16 mouse cellular contexts compared by ENCODE assay signal in the genomic region with DNA sequence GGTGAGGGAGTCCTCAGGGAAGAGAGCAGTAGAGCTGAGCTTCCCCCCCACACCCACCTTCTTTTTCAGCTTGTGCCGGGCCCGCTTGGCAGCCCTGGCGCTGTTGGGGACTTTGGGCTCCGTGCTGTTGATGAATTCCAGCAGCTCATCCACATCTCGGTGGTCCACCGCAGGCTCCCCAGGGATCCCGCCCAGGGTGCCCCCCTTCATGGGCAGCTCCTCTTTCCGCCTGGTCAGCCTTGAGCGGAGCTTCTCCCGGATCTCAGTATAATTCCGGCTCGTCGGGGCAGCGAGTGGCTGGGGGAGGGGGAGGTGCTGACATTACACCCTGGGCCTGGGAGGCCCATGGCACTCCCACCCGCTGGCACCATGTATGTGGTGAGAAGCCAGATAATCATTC.
"Had no signal": no experiment of that assay in that cellular context is flagged by ENCODE, and none has a peak within 500 bp of the region (broad histone marks: within the 10 kb centered on the region; RNA-seq: fewer than 3 reads in every experiment).

No protein-coding gene starts in this region.

- H3K27me3 ChIP-seq: lung, embryonic 15.5 days; megakaryocyte, embryonic 14.5 days; midbrain, embryonic 13.5 days; midbrain, embryonic 15.5 days; neural tube, embryonic 12.5 days; stomach, embryonic 15.5 days had no signal

- H3K4me3 ChIP-seq: lung, embryonic 15.5 days; megakaryocyte, embryonic 14.5 days; midbrain, embryonic 13.5 days; midbrain, embryonic 15.5 days; neural tube, embryonic 12.5 days; stomach, embryonic 15.5 days had no signal

- DNase-seq: lung, adult 2 months; lung, postnatal 14 days; lung, postnatal 36 days; right cerebral cortex, postnatal 14 days; thymus, adult 18-20 months; thymus, postnatal 14 days; thymus, postnatal 36 days had no signal

- ATAC-seq: lung, postnatal 0 days; midbrain, embryonic 13.5 days; midbrain, embryonic 15.5 days had no signal

- H3K4me2 ChIP-seq: lung, embryonic 15.5 days; midbrain, embryonic 11.5 days; midbrain, embryonic 13.5 days; midbrain, embryonic 15.5 days; neural tube, embryonic 12.5 days; stomach, embryonic 15.5 days had no signal

- H3K4me1 ChIP-seq: lung, embryonic 15.5 days; midbrain, embryonic 13.5 days; midbrain, embryonic 15.5 days; neural tube, embryonic 12.5 days; stomach, embryonic 15.5 days had no signal

- H3K27ac ChIP-seq: lung, embryonic 15.5 days; macrophage; midbrain, embryonic 13.5 days; midbrain, embryonic 15.5 days; neural tube, embryonic 12.5 days; stomach, embryonic 15.5 days had no signal

- H3K9ac ChIP-seq: lung, embryonic 15.5 days; midbrain, embryonic 13.5 days; midbrain, embryonic 15.5 days; neural tube, embryonic 12.5 days; stomach, embryonic 15.5 days had no signal

- H3K9me3 ChIP-seq: lung, embryonic 15.5 days; megakaryocyte, embryonic 14.5 days; midbrain, embryonic 13.5 days; midbrain, embryonic 15.5 days; neural tube, embryonic 12.5 days; stomach, embryonic 15.5 days had no signal
